Mouse (Mus musculus) megakaryocyte-erythroid progenitor cell, adult 5-6 weeks (primary cell): ENCODE data around the gene Armc9. TPM values are rescaled to one million over a fixed set of nuclear protein-coding genes. Genes with fewer than 3 reads are reported as not detected.
A peak's percentile ranks its signal among the peaks of the same experiment; 100 is the strongest.

Experiments
- ATAC-seq: replicated peaks from 2 replicates; pipeline ENCODE4 v1.8.0; 2016; ENCODE audit warnings: mild to moderate bottlenecking, inconsistent platforms; ENCODE audit not compliant: severe bottlenecking, poor library complexity, low FRiP score, low TSS enrichment
- total RNA-seq, 2 experiments: library from RNA; stranded (forward) in 1 of 2; stranded (reverse) in 1 of 2; fragments of 200-1000, 215-1000 nt in 1 of 2; fragments of >200 nt in 1 of 2; fragmentation: Nextera tagmentation in 1 of 2; gene quantifications; 2 replicates each; pipeline ENCODE4 v1.2.3; 2014 to 2017

Armc9 gene
- total RNA-seq (2014; fragmentation: Nextera tagmentation) (25.4 and 25.8 TPM in 2 replicates), total RNA-seq (2017) (8.8 and 17.1 TPM in 2 replicates)

DNA sequence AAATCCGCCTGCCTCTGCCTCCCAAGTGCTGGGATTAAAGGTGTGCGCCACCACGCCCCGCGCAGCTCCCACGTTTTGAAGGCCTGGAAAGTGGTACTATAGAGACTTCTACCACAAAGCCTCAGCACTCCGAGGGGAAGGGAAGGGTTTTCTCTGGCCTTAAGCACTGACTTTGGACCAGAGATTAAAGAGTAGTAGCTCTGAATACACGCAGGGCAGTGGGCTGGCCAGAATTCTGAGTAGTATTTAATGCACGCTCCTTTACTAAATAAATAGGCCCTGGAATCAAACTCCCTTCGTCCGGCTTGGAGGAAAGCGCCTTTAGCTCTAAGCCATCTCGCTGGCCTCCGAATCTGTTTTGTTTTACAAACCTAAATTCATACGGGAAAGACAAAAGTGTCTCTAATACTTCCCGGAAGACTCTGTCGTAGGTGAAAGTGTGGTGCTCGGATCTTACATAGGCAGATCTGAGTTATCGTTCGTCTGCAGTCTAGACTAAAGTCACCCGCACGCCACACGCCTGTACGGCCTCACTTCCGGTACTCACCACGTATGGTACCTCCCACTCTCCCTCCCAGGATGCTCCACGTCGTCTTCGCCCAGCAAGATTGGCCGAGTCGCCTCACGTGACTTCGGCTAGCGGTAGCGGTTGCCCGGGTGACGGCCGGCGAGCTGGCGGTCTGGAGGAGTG is at the start of gene Armc9:
TSS of gene Armc9 (plus strand) at position 648 of the 691 bp plus-strand sequence.
- peak; percentile 99 for ATAC-seq

DNA sequence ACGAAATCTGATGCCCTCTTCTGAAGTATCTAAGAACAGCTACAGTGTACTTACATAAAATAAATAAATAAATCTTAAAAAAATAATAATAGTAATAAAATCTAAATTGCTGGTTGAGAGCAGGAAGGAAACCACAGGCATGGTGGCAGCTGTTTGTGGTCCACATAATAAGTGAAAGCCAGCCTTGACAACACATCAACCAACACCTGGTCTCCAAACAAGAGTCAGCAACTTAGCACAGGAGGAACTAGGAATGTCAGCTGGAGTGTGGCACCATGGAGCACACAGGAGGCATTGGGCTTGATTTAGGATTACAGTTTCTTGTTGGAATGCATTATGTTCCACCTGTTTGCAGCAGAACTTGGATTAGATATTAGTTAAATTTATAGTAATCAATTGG is 49.5 kb upstream of the Armc9 start:
- no peak for ATAC-seq

DNA sequence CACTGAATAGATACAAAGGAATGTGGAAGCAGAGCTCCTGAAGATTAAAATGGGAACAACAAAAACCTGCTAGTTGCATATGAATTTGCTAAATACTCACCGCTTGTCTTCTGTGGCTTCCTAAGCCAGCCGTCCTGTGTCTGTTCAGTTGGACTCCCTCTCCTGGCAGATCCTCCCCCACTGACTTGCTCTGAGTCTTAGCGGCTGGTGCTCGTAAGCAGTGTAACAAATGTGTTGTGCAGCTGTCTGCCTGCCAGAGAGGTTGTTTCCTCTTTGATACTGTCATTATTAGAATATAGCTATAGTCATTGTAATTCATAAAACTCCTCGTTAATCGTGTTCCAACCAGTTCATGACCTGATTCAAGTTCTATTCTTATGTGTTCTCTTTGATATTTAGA is 42.8 kb upstream of the Armc9 start, which contains the start of gene Htr2b:
TSS of gene Htr2b (minus strand) at position 192 of the 400 bp plus-strand sequence.
- no peak for ATAC-seq

DNA sequence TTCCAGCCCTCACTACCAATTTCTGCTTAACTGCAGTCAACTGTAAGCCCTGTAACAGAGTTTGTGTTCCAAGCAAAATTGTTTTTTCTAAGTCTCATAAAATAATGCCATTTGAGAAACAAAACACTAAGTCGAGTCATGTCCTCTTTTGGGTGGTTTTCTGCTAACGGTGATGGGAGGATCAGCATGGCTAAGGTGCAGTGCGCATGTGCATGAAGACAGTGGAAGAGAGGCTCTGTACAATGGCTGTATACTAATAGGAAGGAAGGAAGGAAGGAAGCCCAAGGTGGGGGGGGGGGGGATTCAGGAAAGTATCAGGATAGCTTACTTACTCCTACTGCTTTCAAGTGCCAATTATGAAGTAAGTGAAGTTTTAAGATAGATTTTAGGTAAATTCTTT is 40.4 kb upstream of the Armc9 start:
- no peak for ATAC-seq

DNA sequence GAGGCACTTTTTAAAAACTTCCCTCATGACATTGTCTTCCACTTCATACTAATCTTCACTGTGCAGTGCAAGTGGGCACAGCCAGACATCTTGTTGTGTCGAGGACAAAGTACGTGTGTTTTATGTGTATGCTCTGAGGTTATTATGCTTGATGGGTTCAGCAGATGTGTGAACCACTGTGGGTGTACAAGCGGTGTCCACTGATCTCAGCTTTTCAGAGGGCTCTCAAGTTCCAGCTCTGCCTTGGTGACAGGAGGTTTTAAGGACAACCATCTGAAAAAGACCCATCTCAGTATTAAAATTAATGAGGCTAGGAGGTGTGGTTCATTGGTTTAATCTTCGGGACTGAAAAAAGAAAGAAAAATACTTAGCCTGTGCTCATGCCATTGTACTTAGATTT is 35.0 kb upstream of the Armc9 start:
- no peak for ATAC-seq

DNA sequence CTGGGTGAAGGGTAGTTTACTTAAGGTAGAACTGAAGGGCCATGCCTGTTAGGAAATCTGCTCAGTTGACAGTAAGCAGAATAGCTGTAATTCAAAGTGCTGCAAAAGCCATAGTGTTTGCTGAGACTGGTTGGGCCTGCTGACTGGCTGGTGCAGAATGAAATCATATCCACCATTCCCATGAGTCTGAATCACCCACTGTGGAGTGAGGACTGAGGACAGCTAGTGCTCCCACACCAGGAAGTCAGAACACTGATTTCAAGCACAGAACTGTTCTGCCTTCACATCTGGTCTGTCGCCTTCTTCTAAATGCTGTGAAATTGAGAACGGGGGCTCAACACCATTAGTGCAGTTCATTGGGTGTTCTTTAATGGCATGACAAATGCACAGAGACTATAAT is 28.5 kb upstream of the Armc9 start:
- no peak for ATAC-seq

DNA sequence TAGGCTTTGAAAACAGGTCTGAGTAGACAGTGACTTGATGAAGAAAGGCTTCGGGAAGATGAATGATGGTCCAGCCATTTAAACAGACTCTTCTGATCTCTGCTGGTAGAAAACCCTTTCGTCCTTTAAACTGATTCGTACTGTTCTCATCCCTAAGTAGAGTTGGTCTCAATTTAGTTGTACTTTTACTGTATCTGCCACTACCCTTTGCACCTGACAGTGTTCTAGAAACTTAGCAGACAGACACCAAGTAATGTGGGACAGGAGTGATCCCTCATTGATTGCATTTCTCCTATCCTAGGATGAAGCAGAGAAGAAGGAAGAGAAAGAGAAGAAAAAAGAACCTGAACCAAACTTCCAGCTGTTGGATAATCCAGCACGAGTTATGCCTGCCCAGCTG is 21.2 kb upstream of the Armc9 start, which contains the start of gene Gm21972:
TSS of gene Gm21972 (plus strand) at position 301 of the 400 bp plus-strand sequence.
- ATAC-seq, result no peak

DNA sequence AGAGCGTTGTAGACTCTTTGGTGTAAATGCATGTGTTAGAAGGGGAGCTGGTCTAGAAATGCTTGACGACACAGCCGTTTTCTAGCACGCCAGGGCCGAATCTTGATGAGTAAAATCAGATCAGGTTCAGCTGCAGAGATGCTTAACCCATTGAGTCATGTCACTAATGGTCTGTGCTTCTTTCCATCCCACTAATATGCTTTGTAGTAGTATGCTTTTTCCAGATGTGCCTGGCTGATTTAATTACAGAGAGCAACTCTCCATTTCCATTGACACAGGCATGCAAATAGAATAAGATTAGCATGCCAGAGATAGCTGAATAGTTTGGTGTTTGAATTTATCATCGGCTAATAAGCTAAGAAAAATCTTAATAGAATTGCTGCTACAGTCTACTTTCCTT is 19.3 kb upstream of the Armc9 start:
- no peak for ATAC-seq

DNA sequence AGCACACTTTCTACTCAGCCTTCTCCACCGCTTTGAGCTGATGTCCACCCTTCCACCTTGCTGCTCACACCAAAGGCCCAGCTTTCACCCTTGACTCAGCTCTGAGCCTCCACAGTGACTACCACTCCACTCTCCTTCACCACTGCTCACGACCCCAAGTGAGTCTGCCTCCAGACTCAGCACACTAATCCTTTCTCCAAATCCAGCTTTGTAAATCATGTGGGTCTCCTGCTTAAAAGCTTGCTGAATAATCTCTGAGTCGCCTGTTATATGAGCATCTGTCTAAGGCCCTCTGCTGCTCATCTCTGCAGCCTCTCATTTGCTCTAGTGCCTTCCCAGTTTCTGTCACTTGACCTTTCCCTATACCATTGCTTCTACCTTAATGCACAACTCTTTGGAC is 13.5 kb upstream of the Armc9 start:
- no peak for ATAC-seq

DNA sequence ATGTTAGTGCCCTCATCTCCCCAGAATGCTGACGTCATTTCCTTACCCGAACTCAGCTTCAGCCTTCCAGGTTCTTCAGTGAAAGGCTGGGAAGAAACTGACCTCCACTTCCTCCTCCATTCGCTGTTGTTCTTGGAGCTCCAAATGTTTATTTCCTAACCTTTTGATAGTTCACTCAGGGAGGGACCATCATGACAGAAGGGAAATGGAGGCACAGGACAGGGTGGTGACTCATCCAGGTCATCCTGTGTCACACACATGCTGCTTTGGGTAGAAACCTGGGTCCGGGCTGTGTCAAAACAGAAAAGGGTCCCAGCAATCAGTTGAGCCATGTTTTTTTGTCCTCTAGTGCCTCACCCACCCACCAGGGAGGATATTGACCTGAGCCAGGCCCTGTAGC is 11.4 kb upstream of the Armc9 start:
- no peak for ATAC-seq

DNA sequence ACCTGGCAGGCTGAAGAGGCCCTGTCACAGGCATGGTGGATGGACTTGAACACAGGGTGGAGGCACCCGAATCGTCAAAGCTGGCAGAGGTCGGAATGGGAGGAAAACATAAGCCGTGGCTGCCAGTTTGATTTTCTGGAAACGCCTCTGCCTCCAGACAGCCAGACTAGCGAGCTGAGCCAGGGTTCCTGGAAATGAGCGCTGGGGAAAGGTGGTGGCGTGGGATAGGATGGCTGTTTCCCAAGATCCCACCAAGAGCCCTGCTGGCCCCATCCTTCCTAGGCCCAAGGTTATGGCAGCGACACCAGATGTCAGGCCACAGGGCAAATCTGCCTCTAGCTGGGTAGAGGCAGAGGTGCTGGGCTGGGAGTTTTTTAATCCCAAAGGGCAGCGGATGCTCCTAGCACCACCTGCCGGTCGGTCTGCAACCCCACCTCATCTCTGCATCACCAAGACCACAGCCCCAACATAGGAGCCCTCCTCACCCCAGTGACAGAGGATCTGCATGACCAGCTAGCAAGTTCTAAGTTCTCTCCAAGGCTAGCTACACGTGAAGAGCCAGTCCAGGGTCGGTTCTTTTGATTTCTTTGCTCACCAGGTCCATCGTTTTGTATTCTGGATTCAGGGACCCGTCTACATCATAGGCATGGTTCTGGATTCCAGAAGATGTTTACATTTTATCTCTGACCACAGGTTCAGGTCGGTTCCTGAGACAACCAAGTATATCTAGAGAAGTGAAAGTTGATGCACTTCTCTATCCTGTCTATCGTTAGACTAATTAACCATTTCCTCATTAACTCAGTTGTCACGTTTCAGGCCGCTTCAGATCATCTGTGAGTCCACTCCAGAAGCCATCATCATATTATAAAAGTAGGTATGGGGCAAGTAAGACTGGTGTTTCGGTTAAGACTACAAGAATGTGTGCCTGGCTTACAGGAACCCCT is 10.3 kb upstream of the Armc9 start:
- ATAC-seq, result no peak

DNA sequence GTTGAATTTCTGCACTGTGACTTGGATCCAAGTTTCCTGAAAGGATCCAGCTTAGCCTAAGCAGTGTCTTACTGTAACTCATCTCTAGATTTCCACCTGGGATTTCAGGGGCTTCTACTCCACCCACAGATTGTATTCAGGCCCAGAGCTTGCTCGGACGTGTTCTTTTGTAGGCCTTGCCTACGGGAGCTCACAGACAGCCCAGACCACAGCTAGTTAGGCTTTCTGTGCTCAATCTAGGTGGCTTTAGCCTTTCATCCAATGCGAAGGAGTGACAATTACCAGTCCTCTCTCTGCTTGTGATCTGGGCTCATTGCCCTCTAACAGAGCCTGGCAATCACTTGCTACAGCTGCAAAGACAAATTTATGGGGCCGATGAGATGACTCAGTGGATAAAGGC is 8.3 kb upstream of the Armc9 start:
- ATAC-seq, result no peak

DNA sequence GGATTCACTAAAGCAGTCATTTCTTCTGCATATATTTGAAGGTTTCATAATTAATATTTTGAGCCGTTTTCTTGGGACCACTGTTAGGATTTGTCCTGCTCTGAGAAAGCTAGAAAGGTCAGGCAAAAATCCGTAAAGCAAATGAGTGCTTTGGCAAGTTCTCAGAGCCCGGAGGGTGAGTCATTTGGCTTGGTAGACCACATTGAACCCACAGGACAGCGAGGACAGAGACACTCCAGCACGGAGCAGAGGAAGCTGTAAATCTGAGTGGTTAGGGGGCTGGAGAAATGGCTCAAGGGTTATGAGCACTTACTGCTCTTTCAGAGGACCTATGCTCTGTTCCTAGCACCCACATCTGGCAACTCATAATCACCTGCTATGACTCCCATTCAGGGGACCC is 7.0 kb upstream of the Armc9 start:
- no peak for ATAC-seq

DNA sequence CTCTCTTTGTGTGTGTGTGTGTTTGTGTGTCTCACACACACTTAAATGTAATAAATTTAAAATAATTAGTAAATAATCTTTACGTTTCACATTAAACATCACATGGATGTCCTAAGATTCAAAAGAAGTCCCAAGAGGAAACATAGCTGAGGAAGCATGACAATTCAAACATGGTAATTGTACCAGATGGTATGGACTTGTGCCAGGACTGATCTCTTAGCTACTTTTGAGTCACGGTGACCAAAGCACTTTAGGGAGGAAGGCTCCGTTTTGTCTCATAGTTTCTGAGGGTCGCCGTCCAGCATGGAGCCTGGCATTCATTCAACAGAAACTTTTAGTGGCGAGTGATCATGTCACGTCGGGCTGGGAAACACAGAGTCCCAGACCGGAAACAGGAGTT is 6.4 kb upstream of the Armc9 start:
- no peak for ATAC-seq

DNA sequence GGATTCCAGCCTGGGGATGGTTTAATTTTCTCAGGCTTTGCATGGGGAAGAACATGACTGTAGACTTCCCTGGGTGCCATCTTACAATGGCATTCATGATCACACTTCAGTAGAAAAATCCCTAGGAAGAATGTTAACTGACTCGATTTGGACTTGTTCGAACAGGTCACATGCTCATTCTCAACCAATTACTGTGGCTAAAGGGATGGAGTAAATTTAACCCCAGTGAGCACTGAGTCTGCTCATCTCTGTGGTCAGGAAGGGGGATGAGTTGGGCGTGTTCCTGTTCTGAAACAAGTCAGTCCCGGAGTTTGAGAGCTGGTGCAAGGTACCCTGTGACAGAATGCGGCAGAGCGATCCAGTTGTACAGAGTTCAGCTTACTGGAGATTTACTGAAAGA is 3.7 kb upstream of the Armc9 start:
- ATAC-seq, result no peak

DNA sequence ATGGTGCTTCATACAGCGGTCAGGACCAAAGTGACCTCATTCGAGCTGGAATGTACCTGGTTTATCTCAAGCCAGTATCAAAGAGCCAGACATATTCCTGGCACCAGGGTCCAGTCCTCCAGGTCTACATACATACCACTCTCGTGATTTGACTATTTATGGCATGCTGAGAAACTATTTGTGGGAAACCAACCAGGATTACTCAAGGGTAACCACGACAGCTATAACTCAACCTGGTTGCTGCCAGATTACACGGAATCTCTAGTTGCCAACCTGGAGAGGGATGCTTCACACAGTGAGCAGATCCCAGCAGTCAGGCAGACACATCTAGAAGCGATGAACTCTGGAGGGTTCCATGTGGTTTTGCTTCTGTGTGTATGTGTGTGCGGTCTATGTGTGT is 3.2 kb upstream of the Armc9 start:
- no peak for ATAC-seq

DNA sequence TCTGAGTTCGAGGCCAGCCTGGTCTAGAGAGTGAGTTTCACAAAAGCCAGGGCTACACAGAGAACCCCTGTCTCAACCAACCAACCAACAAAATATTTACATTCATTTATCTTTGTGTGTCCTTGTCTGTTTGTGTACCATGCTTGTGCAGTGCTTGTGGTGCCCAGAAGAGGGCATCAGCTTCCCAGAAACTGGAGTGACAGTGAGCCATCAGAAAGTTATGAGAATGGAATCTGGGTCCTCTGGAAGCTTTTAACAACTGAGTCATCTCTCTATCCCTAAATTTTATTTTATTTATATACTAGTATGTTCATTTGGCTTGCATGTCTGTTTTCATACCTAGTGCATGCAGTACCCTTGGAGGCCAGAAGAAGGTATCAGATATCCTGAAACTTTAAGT is 2.0 kb upstream of the Armc9 start:
- no peak for ATAC-seq

DNA sequence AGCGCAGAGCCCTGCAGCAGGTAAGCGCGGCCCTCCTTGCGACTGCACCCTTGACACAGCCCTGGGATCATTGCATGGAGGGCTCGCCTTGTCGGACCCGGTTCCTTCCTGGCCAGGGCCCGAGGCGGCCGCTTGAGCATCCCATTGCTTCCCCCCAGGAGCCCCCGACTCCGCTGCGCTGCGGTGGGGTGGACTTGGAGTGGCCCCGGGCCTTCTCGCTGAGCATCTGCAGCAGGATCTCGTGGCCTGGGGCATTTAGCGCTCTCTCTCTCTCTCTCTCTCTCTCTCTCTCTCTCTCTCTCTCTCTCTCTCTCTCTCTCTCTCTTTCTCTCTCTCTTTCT is 214 bp downstream of the Armc9 start:
- ATAC-seq, result no peak

DNA sequence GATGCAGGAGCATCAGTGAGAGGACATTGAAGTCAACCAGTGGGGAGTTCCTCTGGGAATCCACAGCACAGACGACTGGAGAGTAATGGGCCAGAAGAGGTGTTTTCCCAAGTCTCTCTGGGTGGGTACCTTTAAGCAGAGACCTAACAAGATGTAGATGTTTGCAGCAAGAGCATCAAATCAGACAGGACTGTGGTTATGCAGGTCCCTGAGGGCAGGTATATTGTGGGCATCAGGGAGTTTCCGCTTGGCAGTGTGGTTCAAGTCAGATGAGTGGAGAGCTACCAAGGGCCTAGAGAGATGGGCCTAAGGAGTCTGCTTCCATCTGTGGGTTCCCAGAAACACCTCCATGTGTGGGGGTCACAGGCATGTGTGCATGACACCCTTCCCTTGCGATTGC is 1.5 kb downstream of the Armc9 start:
- ATAC-seq, result no peak

DNA sequence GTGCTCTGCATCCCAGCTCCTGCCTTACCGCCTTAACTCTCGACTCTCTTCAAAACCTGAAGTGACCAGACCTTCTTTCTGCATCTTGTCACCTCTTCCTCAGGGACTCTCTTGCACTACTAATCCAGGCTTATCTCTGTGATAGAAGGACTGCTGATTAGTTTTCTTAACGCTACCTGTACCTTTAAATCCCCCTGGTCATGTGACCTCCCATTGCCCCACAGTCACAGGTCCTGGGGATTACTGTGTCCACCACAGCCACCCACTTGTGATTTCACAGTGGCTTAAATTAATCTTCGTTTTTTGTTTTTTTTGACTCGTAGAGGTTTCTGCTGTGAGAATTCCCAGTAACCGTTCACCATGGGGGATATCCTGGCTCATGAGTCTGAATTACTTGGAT is 2.0 kb downstream of the Armc9 start:
- ATAC-seq, result no peak

DNA sequence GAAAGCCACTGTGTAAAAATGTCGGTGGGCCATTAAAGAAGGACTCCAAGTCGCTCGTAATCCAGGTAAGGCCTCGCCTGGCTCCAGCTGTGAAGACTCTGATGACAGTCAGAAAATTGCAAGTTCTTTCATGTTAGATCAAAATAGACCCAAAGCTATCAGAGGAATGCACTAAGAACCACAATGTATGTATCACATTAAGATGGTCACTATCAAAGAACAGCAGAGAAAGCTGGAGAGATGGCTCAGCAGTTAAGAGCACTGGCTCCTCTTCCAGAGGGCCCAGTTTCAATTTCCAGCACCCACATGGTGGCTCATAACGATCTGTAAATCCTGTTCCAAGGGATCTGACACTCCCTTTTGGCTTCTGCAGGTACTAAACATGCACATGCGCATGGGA is 5.5 kb downstream of the Armc9 start:
- ATAC-seq, result peak; percentile 55
